Mouse (Mus musculus): ENCODE data around the gene Ndrg4.

GRCm38 (mm10) chr8:95669967-95670366 lies 6.8 kb upstream of the Ndrg4 start:
- no peak for TF ChIP-seq ZC3H11A (IDR thresholded peaks at IDR 0.05; ENCODE audit: borderline replicate concordance, low read depth, low read length)
- no peak for TF ChIP-seq ZNF384 (IDR thresholded peaks at IDR 0.05; ENCODE audit: low read depth, low read length)
- TF ChIP-seq CHD2 (IDR thresholded peaks at IDR 0.05; ENCODE audit: low read depth, low read length) = no peak
